Mouse (Mus musculus) adrenal gland, postnatal 14 days (tissue): Measurements from ENCODE around the gene Evi2b. TPM values are rescaled to one million over a fixed set of nuclear protein-coding genes. Genes with fewer than 3 reads are reported as not detected.

ENCODE experiments used
- DNase-seq: peaks from one replicate; pipeline ENCODE4 v3.0.0; 2021; ENCODE audit warnings: mixed read lengths
- long read RNA-seq, 2 experiments: library from polyadenylated mRNA; stranded (forward); transcript quantifications; one replicate each; pipeline ENCODE4 v2.0.0; 2021
- total RNA-seq: library from RNA; stranded (reverse); gene quantifications from 2 replicates; pipeline ENCODE4 v1.2.3, GENCODE M21; 2021

Gene Evi2b
- 1.0 and 5.9 TPM in 2 replicates for total RNA-seq
- long read RNA-seq, experiment 1, result 0 reads
- long read RNA-seq, experiment 2, result 0 reads

DNA sequence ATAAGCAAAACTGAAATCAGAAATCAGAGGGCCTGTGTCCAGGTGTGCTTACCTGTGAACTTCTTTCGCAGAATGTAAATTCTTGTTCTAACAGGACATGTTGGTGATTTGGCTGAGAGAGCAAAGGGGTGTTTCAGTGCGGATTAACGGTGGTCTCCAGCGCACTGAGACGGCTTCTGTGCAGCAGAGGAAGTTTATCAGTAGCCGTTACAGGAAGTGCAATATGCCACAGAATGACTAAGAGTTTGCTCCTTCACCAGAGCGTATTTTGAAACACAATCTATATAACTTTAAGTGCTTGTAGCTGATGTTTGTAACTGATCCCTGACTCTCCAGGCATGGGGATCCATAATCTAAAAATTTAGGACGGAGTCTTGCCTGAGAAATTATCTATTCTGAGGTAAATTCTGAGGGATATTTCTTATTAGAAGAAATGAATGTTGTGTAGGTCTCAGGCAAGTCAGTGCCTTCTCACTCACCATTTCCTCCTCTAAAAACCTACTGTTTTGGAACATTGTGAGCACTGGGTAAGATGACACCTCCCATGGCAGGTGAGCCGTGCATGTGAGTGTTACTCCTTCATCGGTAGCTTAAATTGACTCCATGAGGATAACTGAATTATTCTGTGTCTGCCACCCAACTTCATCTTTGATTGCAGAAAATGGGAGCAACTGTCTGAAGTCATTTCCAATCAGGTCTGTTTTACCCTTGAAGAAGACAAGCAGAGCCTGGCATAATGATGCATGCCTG lies at the start of gene Evi2b:
Evi2b (minus strand) TSS at position 203 of the 750 bp plus-strand sequence.
- DNase-seq, result no peak

DNA sequence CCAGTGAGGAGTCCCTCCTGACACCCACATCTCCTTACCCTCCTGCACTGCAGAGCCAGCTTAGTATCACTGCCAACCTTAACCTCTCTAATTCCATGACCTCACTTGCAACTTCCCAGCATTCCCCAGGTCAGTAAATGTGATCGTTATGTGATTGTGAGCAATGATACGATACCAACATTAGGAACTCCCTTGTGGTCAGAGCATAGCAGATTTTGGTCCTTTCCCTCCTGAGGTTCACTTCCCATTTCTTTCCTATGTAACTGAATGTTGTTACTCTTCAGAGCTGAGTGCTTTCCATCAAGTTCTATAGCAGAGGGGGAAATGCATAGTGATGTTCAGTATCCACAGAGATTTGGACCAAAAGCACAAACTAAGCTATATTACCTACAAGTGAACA lies 46.8 kb upstream of the Evi2b start:
- no peak for DNase-seq

DNA sequence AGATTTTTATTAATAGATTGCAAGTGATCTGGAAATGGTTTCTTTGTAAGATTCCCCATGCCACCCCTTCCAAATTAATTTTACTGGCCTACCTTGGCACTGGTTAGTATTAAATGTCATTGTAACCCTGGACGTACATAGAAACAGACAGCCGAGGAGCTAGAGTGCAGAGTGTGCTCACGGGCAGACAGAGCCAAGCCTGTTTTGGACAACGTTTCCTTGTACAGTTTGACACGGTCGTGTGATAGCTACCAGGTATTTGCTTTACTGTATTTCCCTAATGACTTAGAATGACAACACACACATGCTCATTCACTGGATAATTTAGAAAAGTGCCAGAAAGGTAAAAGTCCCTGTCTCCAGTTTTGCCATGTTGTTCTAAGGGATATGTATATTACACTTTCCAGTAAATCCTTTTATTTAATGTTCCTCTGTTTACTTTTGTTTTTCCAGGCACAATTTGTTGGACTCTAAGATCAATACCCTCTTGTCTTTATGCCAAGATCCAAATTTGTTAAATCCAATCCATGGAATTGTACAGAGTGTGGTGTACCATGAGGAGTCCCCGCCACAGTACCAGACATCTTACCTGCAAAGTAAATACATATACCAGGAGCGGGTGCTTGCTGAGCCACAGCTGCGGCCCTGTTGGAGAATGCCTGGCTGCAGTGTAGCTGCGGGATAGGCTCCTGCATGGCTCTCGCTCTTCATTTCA lies 44.8 kb upstream of the Evi2b start:
- no peak for DNase-seq

DNA sequence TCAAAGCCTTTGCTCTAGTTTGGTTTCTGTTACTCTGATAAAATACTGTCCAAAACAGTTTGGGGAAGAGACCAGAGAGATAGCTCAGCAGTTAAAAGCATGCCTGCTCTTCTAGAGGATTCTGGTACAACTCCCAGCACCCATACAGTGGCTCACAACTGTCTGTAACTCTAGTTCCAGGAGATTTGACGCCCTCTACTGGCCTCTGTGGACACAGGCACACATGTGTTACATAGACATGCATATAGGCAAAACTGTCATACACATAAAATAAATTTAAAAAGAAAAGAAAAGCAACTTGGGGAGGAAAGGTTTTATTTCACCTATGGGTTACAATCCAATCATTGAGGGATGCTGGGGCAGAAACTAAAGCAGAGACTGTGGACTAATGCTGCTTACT lies 43.4 kb upstream of the Evi2b start:
- no peak for DNase-seq

DNA sequence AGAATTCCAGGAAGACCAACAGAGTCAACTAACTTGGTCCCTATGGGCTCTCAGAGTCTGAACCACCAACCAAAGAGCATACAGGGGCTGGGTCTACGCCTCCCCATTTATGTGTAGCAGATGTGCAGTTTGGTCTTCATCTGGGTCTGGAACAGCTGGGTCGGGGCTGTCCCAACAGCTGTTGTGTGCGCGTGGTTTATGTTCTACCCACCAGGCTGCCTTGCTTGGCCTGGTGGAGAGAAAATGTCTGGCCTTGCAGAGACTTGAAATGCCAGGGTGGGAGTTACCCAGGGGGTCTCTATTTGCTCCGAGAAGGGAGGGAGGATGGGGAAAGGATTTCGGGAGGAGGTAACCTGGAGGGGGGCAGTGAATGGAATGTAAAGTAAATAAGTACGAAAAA lies 39.9 kb upstream of the Evi2b start:
- no peak for DNase-seq

DNA sequence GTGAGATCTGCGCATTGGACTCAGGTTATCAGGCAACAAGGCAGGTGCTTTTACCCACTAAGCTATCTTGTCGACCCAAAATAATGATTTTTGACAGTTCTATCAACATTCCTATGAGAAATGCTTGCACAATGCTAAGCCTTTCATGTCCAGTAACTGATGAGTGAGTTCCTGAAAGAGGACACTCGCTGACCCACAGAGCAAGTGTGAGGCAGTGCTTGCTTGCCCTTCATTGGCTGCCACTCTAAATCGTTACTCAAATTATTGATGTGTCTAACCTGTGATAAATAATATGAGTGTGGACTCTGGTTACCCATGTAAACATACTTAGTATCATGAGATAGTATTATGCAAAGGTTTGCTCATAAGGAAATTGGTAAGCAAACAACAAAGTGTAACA lies 37.0 kb upstream of the Evi2b start:
- no peak for DNase-seq

DNA sequence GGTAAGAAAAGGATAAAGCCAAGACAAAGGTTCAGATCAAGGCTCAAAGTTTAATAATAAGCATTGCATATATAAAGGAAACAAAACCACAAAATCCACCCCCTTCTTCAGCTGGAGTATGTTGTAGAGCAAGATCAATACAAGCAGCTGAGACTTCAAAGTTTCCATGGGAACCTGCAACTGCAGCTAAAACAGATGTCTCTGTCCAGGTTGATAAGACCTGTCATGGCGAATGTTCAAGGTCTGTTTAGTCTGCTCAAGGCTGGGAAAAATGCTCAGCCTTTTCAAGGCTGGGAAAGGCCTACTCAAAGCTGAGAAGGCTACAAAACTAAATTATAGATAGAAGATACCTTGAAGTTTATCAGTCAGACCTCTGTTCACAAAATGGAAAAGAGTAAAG lies 29.1 kb upstream of the Evi2b start:
- no peak for DNase-seq

DNA sequence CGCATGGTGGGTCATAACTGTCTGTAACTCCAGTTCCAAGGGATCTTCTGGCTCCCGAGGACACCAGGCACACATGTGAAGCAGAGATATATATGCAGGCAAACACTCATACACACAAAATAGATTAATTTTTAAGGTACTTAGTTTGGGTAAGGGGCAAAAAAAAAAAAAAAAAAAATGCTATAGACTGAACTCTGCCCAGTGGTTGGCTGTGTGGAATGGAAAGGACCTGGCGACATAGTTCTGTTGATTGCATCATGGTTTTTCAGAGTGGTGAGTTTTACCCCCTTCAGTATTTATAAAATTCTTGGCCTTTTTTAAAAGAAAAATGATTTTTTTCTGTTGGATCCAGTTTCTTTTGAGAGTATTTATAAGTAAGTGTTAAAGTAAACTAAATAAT lies 12.7 kb upstream of the Evi2b start:
- DNase-seq, result no peak

DNA sequence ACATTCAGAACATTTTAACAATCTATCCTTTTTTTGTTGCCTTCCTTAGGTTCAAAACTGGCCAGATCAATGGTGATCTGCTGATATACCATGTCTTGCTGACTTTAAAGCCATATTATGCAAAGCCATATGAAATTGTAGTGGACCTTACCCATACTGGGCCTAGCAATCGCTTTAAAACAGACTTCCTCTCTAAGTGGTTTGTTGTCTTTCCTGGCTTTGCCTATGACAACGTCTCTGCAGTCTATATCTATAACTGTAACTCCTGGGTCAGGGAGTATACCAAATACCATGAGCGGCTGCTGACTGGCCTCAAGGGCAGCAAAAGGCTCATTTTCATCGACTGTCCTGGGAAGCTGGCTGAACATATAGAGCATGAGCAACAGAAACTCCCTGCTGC lies 12.0 kb upstream of the Evi2b start:
- no peak for DNase-seq

DNA sequence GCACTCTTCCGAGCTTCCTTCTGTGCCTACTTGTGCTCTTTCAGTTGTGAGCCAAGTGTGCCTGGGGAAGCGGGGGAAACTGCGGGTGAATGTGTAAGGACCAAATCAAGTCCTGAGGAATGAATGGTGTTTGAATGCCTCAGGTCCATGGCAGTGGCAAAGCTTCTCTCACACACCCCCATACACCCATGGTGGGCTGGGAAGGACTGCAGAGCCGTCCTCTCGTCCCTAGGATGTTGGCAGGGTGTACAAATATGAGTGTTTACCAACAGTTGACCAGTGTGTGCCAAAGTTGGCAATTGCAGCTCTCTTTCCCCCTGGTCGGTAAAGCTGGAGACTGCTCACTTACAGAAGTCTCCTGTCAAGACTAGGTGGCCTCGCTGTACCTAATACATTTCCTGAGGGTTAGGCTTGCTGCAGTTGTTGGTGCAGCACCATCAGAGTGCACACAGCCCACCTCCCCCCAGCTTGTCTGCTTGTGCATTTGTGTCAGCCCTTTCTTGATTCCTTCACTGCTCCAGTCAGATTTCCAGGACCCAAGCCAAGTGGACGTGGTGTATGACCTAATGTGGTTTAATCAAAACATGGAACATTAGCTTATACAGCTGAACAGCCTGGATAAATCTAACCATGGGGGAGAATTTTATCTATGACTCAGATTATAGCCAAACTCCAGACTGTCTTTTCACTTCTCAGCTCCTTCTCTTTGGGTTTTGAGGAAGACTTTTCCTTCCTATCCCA lies 10.6 kb upstream of the Evi2b start:
- peak; percentile 60 for DNase-seq

DNA sequence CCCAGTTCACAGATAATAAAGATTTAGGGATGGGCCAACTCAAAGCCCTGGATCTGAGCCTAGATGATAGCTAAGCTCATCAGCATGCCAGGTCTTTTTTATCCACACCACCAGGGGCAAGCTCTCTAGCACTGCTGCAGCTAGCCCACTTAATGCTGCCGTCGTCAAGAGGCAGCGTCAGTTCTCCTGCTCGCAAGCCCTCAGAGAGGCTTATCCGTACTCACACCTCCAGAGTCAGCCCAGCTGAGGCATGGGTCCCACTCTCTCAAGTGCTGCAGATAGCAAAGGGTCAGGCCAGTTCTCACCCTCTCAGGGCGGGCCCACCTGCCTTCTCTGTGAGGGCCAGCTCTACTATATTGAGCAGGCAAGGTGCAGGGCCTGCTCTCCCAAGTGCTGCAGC lies 9.7 kb upstream of the Evi2b start:
- no peak for DNase-seq

DNA sequence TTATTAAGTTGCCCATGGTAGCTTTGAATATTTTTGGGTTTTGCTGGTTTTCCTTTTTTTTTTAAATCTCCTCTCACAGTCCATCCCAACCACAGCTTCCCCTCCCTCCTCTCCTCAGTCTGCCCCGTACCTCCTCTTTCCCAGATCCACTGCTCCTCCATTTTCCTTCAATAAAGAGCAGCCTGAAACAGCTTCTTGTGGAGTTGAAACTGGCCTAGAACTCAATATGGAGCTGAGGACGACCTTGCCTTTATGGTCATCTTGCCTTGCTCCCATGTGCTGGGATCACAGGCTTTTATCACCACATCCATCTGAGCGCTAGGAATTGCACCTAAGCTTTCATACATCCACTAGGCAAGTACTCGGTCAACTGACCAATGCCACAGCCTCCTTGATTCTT lies 7.9 kb upstream of the Evi2b start:
- DNase-seq, result no peak

DNA sequence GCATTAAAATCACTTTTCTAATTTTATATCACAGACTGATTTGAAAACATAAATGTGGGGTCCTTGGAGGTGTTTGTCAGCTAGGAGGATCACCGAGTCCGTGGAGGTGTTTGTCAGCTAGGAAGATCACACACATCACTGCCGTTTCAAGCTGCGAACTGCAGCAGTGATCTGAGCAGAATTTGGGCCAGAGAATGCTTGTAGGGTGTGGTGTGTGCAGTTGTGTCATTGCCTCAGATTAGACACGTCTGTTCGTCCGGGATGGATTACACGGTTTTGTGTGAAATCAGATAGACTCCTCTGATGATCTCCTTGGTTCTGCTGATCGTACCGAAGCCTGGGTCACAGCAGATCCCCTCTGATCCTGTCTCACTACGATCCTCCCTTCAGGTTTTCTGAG lies 7.2 kb upstream of the Evi2b start:
- no peak for DNase-seq

DNA sequence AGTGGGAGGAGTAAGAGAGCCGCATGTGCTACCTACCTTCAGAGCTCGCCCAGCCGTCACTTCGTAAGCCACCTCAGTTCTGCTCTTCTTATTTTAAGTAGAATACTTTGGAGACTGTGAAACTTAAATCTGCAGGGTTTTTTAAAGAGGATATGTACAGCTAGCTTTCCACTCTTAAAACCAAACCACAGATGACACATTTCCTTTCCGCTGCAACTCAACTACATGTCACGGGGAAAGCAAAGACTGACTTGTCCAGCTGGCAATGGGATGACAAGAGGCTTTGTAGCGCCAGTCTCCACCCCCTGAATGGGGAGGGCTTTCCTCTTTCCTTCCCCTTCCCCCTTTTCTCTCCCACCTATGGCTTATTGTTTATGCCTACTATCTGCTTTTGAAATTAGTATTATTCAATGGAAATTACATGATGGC lies 6.8 kb upstream of the Evi2b start, which contains the start of the genes Evi2 and Evi2a:
Evi2 (minus strand) TSS at position 257 of the 429 bp plus-strand sequence.
Evi2a (minus strand) TSS at position 277 of the 429 bp plus-strand sequence.
- DNase-seq, result no peak

DNA sequence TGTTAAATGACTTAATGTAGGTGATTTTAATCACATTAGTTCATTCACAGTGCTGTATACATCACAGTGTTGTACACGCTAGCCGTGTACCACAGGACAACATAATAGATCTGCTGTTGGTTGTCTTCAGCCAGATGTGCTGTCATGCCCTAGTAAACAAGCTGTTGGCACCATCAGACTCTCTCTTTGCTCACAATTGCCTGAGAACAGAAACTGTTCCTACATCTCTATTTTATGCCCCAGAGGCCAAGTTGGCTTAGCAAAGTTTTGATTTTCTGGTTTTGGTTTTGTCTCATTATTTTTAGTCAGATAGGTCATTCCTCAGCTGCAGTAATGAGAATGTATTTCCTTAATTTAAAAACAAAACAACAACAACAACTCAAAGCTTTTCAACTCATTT lies 6.2 kb upstream of the Evi2b start:
- DNase-seq, result no peak

DNA sequence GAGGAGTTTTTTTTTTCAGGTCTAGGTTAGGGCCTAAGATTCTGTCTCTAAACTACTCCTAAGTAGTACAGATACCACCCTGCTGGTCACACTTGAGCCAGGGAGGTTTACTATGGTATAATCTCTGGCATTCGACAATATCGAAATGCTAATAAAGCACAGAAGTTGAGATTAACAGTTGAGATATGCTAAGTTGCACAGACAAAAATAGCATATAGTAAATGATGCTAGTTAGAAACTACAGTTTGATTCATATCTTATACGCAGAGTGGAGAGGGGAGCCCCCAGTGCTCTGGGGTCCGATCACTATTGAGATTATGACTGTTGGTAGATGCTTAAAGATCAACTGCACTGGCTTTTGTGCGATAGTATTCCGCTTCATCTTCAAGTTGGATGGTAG lies 5.7 kb upstream of the Evi2b start:
- DNase-seq, result no peak

DNA sequence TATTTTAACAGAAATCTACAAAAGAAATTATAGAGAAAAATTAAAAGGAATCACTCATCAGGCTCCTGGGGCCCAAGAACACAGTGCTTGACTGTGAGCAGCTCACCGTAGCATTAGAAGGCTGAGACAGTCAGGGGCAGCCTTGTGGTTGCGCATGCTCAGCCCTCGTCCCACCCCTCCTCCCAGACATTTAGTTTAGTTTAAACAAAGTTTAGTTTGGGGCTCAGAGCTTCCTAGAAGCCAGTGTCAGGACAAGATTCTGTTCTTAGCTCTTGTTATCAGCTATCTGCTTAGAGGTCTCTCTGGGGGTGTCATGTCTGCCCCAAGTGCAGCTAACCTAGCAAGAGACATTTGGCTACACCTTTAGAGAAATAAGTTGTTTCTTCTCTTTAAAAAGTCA lies 5.0 kb upstream of the Evi2b start:
- DNase-seq, result no peak

DNA sequence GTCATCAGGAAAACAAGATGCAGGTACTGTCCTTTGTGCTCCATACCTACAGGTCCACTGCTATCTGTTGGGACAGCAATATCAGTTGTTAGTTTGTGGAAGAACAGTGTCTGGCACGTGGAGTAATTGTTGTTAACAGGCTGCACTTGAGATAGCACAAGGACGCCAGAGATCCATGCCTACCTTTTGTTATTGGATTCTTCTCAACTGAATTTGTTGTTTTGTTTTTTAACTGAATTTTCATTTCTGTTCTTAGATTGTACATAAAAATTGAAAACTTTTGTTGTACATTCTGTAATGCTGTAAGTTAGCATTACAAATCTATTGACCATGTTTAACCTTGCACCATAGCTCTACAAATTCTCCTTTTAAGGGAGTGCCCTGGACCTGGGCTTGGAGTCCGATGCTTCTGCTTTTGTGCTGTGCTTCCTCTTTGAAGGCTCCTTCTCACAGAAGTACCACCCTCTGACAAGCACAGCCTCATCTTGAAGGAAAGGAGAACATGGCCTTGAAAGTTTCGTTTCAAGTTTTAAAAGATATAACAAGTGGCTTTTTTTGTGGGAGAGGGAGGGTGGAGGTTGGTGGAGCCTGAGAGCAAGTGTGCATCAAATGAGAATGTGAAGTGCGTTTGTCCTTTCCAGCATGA lies 4.3 kb upstream of the Evi2b start:
- DNase-seq, result peak; percentile 7

DNA sequence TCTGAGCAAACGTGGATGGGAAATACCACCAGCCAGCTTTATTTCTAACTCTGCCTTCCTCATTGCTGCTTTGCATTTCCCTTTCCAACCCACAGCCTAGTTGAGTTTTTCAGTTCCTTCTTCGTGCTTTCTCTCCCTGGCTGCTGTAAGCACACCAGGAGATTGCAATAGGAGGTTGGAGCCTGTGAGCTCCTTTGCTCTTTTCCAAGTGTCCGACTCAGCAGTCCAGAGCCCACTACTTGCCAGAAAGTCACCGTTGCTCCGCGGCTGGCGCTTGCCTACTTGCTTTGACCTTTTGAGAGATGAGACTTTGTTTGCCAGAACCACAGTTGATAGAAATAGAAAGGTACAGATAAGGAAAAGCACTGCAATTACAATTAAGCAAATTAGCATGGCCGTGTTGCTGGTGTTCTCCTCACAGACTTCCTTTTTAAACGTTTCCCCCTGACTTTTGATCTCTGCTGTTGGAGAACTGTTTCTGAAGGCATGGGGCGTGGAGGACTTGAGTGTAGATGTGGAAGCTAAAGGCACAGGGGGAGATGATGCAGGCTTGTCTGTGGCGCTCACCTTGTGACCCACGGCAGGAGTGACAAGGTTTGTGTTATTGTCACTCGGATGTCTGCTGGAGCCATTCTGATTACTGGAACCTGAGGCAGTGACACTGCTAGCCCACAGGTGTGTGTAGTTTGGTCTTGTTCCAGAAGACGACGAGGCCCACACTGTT lies 3.6 kb upstream of the Evi2b start:
- DNase-seq, result peak; percentile 48

DNA sequence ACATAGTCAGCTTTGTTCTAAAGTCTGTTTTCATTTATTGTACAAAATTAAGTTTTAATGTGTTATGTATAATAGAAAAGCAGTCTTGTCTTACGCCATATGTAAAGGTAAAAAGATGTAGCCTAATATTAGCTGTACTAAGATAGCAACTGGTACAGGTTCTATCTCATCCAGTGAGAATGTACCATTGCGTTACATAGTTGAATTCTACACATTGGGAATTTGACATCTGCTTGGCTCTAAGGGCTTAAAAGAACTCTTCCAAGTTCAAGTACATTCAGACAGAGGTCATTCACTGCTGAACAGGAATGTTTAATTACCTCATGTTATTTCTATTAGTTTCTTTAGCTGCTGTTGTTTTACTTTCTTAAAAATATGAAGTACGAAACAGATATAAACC lies 3.0 kb upstream of the Evi2b start:
- DNase-seq, result no peak

DNA sequence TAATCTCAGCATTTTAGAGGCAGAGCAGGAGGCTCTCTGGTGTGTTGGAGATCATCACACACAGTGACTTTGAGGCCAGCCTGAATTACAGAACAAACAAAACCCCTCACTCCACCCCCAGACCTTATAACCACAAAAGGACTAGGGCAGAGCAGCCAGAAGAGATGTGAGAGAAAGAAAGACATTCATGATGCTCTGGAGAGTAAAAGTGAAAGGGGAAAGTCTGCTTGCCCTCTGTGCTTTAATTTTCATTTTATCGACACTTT lies 681 bp upstream of the Evi2b start:
- no peak for DNase-seq

DNA sequence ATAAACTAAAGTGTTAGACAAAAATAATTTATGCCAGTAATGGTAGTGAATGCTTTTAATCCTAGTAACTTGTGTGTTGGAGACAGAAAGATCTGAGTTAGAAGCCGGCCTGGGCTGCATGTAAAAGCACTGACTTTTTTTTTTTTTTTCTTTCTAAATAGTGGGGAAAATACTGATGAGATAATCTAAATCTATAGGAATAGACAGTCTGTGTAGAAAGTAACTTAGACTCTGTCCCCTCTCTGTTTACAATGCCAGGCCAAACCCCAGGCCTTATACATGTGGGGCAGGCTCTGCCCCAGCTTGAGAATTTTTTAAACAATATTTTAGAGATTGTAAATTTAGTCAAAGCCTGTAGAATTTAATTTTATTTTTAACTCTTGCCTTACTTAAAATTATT lies 618 bp downstream of the Evi2b start:
- no peak for DNase-seq
